ENCODE assay signal across 29 mouse cellular contexts in the genomic region with DNA sequence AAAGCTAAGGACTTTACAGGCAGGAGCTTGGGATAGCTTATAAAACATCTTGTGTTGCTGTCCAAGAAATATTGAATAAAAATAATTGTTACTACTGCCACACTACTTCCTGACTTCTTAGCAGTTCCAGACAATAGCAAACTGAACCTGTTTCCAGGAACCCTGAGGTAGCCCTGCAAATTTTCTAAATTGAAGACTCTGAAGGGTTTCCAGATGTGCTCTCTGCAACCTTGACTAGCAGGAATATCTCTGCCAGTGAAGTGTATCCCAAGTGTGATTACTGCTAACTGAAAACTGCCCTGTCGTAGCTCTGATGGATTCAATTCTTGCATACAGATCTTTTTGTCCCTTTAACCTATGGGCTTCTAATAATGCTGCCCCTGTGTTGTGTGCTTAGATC.
DNase-seq lines count a peak whose midpoint lies in the region; ATAC-seq lines count a peak whose summit lies in the region.
"Had no signal": no experiment of that assay in that cellular context is flagged by ENCODE, and none has a peak within 500 bp of the region (broad histone marks: within the 10 kb centered on the region; RNA-seq: fewer than 3 reads in every experiment).

No protein-coding gene starts in this region.

- no peak overlapping the region for H3K4me2 ChIP-seq in embryonic facial prominence, embryonic 12.5 days (replicated peaks)
- H3K4me2 ChIP-seq: embryonic facial prominence, embryonic 13.5 days; forebrain, embryonic 13.5 days; heart, embryonic 13.5 days; hindbrain, embryonic 14.5 days had no signal

- H3K27ac ChIP-seq in embryonic facial prominence, embryonic 10.5 days (replicated peaks) = 0 out of 2 replicates have a peak overlapping the region, but pooled peaks have one; percentile 32
- H3K27ac ChIP-seq in embryonic facial prominence, embryonic 12.5 days = 0 out of 2 replicates have a peak overlapping the region, but pooled peaks have one; percentile 30
- H3K27ac ChIP-seq: embryonic facial prominence, embryonic 13.5 days; forebrain, embryonic 10.5 days; forebrain, embryonic 13.5 days; heart, embryonic 13.5 days; hindbrain, embryonic 14.5 days; hindbrain, postnatal 0 days had no signal

- H3K4me3 ChIP-seq in embryonic facial prominence, embryonic 10.5 days = no peak overlapping the region
- H3K4me3 ChIP-seq in embryonic facial prominence, embryonic 12.5 days = no peak overlapping the region
- H3K4me3 ChIP-seq: embryonic facial prominence, embryonic 13.5 days; forebrain, embryonic 10.5 days; forebrain, embryonic 13.5 days; heart, embryonic 13.5 days had no signal

- no peaks in the 10 kb centered on the region for H3K9me3 ChIP-seq in embryonic facial prominence, embryonic 10.5 days
- H3K9me3 ChIP-seq in embryonic facial prominence, embryonic 12.5 days = no peaks in the 10 kb centered on the region
- H3K9me3 ChIP-seq: embryonic facial prominence, embryonic 13.5 days; forebrain, embryonic 10.5 days; forebrain, embryonic 13.5 days; G1E; heart, embryonic 13.5 days had no signal

- peak; percentile 22 for DNase-seq in embryo, embryonic 11 days
- no peak for DNase-seq in embryo, embryonic 10 days (ENCODE audit: low spot score)
- peak; percentile 43 for DNase-seq in embryonic facial prominence, embryonic 10.5 days (ENCODE audit: low spot score)
- DNase-seq in mesoderm, embryonic 11.5 days (ENCODE audit: low read depth, low spot score) = peak; percentile 9
- DNase-seq in kidney, postnatal 14 days = no peak
- no peak for DNase-seq in adrenal gland, adult 2 months
- DNase-seq: adrenal gland, postnatal 14 days; B cell, adult 2 months; cerebellum, adult 11 months; cerebellum, adult 2 months; cerebellum, adult 9-11 months; cerebellum, postnatal 25 days; gastrocnemius, postnatal 25 days; heart, adult 18-20 months; heart, postnatal 14 days; heart, postnatal 4 days had no signal

- no peaks in the 10 kb centered on the region for H3K27me3 ChIP-seq in embryonic facial prominence, embryonic 10.5 days (replicated peaks; ENCODE audit: low read depth, poor library complexity, severe bottlenecking)
- no peaks in the 10 kb centered on the region for H3K27me3 ChIP-seq in embryonic facial prominence, embryonic 12.5 days
- H3K27me3 ChIP-seq: CH12.LX; embryonic facial prominence, embryonic 13.5 days; forebrain, embryonic 13.5 days; heart, embryonic 13.5 days; Patski had no signal

- no peak overlapping the region for H3K9ac ChIP-seq in embryonic facial prominence, embryonic 12.5 days
- H3K9ac ChIP-seq: embryonic facial prominence, embryonic 13.5 days; forebrain, embryonic 13.5 days; heart, embryonic 13.5 days; hindbrain, embryonic 14.5 days had no signal

- WGBS in embryonic facial prominence, embryonic 10.5 days = 30% methylated on average over 1 of the region's 1 CpGs
- WGBS in embryonic facial prominence, embryonic 12.5 days = 17% methylated on average over 1 of the region's 1 CpGs

- peaks cover 4% of the 10 kb centered on the region for H3K4me1 ChIP-seq in embryonic facial prominence, embryonic 10.5 days
- H3K4me1 ChIP-seq in embryonic facial prominence, embryonic 12.5 days = peaks cover 3% of the 10 kb centered on the region; the same call in 1 of the 2 replicates
- H3K4me1 ChIP-seq: forebrain, embryonic 10.5 days; forebrain, embryonic 13.5 days had no signal

- no peaks in the 10 kb centered on the region for H3K36me3 ChIP-seq in embryonic facial prominence, embryonic 10.5 days (replicated peaks)
- H3K36me3 ChIP-seq in embryonic facial prominence, embryonic 12.5 days = no peaks in the 10 kb centered on the region
- H3K36me3 ChIP-seq: embryonic facial prominence, embryonic 13.5 days; forebrain, embryonic 10.5 days; G1E had no signal

- ATAC-seq in embryonic facial prominence, embryonic 12.5 days (ENCODE audit: insufficient number of reproducible peaks, insufficient read depth, low FRiP score, low TSS enrichment) = no peak
- ATAC-seq: forebrain, embryonic 13.5 days; forebrain, embryonic 16.5 days; hindbrain, postnatal 0 days; inflammation-experienced regulatory T-cells, adult 6 months; intestine, postnatal 0 days; Patski had no signal

Comparison
In these comparisons a context has a peak if more than half of its experiments do, and no peak if none do; other contexts are left out.
1. DNase-seq: peak in embryo, embryonic 11 days (single experiment), embryonic facial prominence, embryonic 10.5 days (single experiment) and mesoderm, embryonic 11.5 days (single experiment); none in embryo, embryonic 10 days (single experiment), kidney, postnatal 14 days (single experiment) and adrenal gland, adult 2 months (single experiment).